Mouse (Mus musculus): ENCODE data around the gene R3hdm2.

R3hdm2 gene

DNA sequence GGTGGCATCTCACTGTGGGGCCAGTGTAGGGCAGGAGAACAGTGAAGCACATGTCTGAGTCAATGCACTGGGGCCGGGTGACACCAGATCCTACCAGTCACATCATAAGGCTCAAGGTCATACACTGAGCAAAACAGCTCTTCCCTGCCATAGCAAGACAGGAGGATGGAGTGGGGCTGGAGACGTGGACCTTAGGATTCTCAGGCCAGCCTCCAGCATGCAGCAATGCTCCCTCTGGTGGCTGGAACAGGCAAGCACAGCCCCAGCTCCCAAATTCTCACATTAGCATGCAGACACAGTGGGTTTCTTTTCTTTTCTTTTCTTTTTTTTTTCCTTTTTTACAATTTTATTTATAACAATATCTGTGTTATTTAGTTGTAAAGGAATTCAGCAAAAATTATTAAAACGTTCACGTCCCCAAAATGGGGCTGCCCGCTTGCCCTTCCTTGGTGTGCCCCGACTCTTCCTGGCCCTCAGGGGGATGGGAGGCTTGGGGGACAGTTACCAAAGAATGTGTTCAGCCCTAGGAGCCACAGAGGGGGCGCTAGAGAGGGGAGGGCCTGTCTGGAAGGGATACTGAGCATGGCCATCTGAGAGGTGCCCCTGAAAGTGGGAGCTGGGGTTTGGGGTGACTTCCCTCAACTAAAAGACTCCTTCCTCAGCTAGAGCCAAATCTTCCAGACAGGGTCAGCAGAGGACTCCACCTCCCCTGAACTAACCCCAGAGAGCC lies 157.9 kb downstream of the R3hdm2 start:
- no peak for DNase-seq (ENCODE audit: extremely low read depth, insufficient read length, low spot score)

DNA sequence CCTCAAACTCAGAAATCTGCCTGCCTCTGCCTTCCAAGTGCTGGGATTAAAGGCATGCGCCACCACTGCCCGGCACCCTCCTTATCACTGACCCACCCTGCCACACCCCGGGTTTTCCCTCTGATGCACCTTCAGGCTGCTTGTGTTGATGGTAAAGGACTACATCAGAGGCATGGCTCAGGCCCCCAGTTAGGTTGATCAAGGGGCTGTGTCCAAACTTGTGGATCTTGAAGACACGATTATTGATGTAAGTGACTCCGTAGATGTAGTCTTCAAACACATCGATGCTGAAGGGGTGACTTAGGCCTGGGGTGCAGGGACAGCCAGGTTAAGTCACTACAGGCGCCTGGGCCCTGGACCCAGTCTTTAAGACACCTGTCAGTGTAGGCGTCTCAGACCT lies 161.4 kb downstream of the R3hdm2 start:
- no peak for DNase-seq (ENCODE audit: extremely low read depth, insufficient read length, low spot score)

DNA sequence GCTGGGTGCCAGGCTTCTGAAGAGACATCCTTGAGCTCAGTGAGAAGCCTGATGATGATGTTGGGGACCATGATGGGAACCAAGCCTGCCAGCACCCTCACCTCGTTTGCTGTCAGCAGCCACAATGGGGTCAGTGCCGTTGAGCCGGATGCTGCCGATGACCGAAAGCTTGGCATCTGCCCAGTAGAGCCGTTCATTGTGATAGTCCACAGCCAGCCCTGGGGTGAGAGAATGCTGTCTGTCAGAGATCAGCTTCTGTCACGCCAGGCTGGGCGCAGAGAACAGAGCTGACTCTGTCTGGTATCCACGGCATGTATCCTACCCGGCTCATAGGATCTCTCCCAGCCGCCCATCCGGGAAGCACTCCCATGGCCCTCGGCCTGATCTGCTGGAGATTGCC lies 162.0 kb downstream of the R3hdm2 start:
- DNase-seq (ENCODE audit: extremely low read depth, insufficient read length, low spot score) = no peak

DNA sequence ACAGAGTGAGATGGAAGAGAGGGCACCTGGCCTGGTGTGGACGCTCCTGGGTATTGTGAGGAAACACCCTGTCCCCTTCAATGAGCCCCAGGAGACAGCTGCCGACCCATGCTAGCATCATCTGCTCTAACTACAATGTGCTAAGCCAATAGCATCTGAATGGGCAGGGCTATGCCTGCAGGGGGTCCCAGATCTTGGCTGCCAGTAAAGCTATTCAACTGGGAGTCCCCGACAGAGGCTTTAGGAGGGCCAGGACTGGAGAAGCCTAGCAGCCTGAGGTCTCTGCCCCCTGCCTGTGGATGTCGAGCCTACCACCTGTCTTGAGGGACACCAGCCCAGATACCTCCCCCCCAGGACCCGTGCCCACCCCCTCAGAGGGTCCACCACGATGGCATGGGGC lies 162.6 kb downstream of the R3hdm2 start:
- DNase-seq (ENCODE audit: extremely low read depth, insufficient read length, low spot score) = no peak

DNA sequence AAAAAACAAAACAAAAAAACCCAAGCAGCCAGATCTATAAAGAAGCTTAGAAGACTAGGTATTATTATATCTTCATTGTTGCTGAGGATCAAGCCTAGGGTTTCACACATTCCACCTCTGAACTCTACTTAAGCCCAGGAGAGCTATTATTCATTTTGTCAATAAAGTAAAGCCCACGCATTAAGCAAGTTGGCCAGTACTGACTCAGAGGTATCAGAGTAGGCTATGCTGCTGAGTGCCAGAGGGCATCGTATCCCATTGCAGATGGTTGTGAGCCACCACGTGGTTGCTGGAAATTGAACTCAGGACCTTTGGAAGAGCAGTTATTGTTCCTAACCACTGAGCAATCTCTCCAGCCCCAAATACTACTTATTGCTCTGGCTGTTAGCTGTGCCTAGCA lies 163.8 kb downstream of the R3hdm2 start:
- DNase-seq (ENCODE audit: extremely low read depth, insufficient read length, low spot score) = no peak

DNA sequence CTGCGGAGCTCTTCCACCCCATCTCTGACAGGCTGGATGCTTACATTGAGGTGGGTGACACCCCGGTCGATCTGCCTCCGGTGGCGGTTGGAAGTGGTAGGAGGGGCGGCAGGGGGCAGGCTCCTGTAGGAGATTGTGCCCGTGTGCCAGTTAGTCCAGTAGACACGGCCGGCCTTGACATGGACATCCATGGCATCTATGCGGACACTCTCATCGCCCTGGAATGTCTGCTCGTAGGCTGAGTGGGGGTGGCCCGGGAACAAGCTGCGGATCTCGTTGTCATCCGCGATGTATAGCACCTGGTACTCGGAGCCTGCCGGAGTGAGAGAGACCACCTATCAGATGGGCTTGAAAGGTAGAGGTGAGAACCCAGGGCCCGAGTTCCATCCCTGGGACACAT lies 164.2 kb downstream of the R3hdm2 start:
- no peak for DNase-seq (ENCODE audit: extremely low read depth, insufficient read length, low spot score)

DNA sequence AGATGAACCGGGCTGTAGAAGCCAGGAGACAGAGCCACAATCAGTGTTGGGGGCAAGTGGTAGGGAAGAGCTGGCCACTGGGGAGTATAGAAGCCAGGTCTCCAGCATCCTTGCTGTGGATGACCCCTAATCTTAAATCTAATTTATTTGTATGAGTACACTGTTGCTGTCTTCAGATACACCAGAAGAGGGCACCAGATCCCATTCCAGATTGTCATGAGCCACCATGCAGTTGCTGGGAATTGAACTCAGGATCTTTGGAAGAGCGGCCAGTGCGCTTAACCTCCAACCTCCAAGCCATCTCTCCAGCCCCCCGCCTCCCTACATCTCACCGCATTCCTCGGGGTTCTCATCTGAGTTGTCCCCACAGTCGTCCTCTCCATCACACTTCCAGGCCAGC lies 166.4 kb downstream of the R3hdm2 start:
- no peak for DNase-seq (ENCODE audit: extremely low read depth, insufficient read length, low spot score)

DNA sequence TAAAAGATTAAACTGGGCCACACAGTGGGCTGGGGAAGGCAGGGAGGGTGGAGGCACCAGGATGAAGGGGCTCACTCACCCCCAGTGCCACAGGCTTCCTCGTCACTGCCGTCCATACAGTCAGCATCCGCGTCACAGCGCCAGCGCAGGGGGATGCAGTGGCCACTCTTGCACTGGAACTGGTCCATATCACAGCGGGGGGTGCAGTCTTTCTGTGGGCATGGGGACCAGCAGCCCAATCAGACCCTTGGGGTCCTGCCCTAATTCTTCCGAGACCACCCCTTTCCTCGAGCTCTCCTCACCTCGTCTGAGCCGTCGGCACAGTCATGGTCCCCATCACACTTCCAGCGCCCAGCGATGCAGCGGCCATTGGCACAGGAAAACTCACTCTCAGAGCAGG lies 168.1 kb downstream of the R3hdm2 start:
- DNase-seq (ENCODE audit: extremely low read depth, insufficient read length, low spot score) = no peak
